Mouse (Mus musculus) testis, adult 2 months (tissue): ENCODE data around the gene Sh2d4b.

Experiments used
- CTCF ChIP-seq: fragments of 200-500 bp; IDR thresholded peaks from 2 replicates; pipeline ENCODE4 v1.5.1; 2012; ENCODE audit warnings: low read depth, mild to moderate bottlenecking, inconsistent platforms, low read length, moderate library complexity; ENCODE audit not compliant: control insufficient read depth, insufficient read depth, insufficient replicate concordance
- POLR2A ChIP-seq: fragments of 200-500 bp; IDR thresholded peaks from 2 replicates; pipeline ENCODE4 v1.6.1; 2012; ENCODE audit warnings: low read depth, mild to moderate bottlenecking, inconsistent platforms, low read length, moderate library complexity; ENCODE audit not compliant: control insufficient read depth

GRCm38 (mm10) chr14:40818051-40818450 lies 75.0 kb downstream of the Sh2d4b start:
- TF ChIP-seq POLR2A (no peak), CTCF (no peak)
